Mouse (Mus musculus): Measurements from ENCODE around the gene Rhod.

GRCm38 (mm10) chr19:4423021-4423420, 16.2 kb downstream of the Rhod start:
- TF ChIP-seq CTCF (IDR thresholded peaks at IDR 0.05; ENCODE audit: extremely low read depth, insufficient read length, insufficient replicate concordance, low read depth, low read length): no peak
- TF ChIP-seq POLR2A (IDR thresholded peaks at IDR 0.05; ENCODE audit: low read depth, low read length): no peak
